Mouse (Mus musculus) thymus, postnatal 14 days (tissue): ENCODE results near the gene Gm11361.

Source experiments
- DNase-seq: peaks from one replicate; pipeline ENCODE4 v3.0.0; 2021

Gm11361 gene

GRCm38 (mm10) chr13:28257228-28257627 is at the start of gene Gm11361:
Gene Gm11361, plus strand, starts transcription at chr13:28257528.
- no peak for DNase-seq

GRCm38 (mm10) chr13:28264399-28264798 is 7.1 kb downstream of the Gm11361 start:
- DNase-seq = no peak

- no peak for DNase-seq
These were observed 30.0 kb downstream of the Gm11361 start for GRCm38 (mm10) chr13:28287368-28287767.

GRCm38 (mm10) chr13:28294272-28294671 is 36.9 kb downstream of the Gm11361 start:
- DNase-seq = no peak

GRCm38 (mm10) chr13:28294757-28295361 is 37.5 kb downstream of the Gm11361 start:
- DNase-seq = no peak

- DNase-seq = no peak
These were observed 38.2 kb downstream of the Gm11361 start for GRCm38 (mm10) chr13:28295492-28295891.

GRCm38 (mm10) chr13:28297098-28297497 is 39.8 kb downstream of the Gm11361 start:
- DNase-seq = no peak

- no peak for DNase-seq
These were observed 40.2 kb downstream of the Gm11361 start for GRCm38 (mm10) chr13:28297577-28297976.
